Comparison of ENCODE assay signal across 25 mouse cellular contexts in the genomic region with DNA sequence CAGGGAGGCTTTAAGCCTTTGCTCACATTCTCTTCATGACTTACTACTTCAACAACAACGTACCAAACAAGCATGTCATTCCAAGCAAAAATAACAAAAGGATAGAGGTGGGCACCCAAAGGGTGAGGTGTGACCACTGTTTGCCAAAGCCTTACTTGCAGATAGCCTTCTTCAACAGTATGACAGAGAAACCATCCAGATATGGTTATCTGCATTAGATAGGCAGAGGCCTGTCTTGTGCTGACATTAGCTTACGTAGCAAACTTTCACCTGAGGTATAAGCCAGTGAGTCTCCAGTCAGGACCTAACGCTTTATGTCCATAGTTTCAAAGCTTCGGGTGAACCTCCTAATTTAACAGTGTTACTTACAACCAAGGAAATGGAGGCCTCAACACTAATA. TPM values are rescaled to one million over a fixed set of nuclear protein-coding genes. Genes with fewer than 3 reads are reported as not detected.
A peak's percentile ranks its signal among the peaks of the same experiment; 100 is the strongest.
DNase-seq lines count a peak whose midpoint lies in the region; ATAC-seq and TF ChIP-seq lines count a peak whose summit lies in the region.
"Had no signal": no experiment of that assay in that cellular context is flagged by ENCODE, and none has a peak within 500 bp of the region (broad histone marks: within the 10 kb centered on the region; RNA-seq: fewer than 3 reads in every experiment).

No protein-coding gene starts in this region.

- H3K9me3 ChIP-seq in liver, embryonic 11.5 days (ENCODE audit: control insufficient read depth, low read length), result no peaks in the 10 kb centered on the region
- no peaks in the 10 kb centered on the region for H3K9me3 ChIP-seq in liver, postnatal 0 days (ENCODE audit: low read length)
- H3K9me3 ChIP-seq in MEL (replicated peaks; ENCODE audit: insufficient read depth, low read length), result no peaks in the 10 kb centered on the region
- H3K9me3 ChIP-seq in liver, embryonic 14.5 days (ENCODE audit: control insufficient read depth, low read length), result no peaks in the 10 kb centered on the region
- H3K9me3 ChIP-seq: forebrain, embryonic 10.5 days; forebrain, embryonic 13.5 days; G1E; heart, embryonic 10.5 days; hindbrain, embryonic 10.5 days; hindbrain, embryonic 13.5 days had no signal

- peaks cover 6% of the 10 kb centered on the region for H3K4me1 ChIP-seq in liver, embryonic 11.5 days (replicated peaks; ENCODE audit: control insufficient read depth, insufficient read depth, low read length)
- 0 out of 2 replicates have a peak, but pooled peaks cover under 1% of the 10 kb centered on the region for H3K4me1 ChIP-seq in liver, postnatal 0 days (ENCODE audit: insufficient read depth)
- peaks cover 0 to 2% of the 10 kb centered on the region in 2 experiments; a peak in 1 of 4 replicates for H3K4me1 ChIP-seq in MEL (ENCODE audit: control insufficient read depth in 1 of 2, insufficient read depth in 2 of 2, low read length in 2 of 2)
- peaks cover 5 to 20% of the 10 kb centered on the region in 2 experiments for H3K4me1 ChIP-seq in liver, embryonic 14.5 days (replicated peaks; ENCODE audit: control insufficient read depth in 2 of 2, insufficient read depth in 2 of 2, low read length in 1 of 2)

- no peaks in the 10 kb centered on the region for H3K79me2 ChIP-seq in MEL (ENCODE audit: control insufficient read depth, insufficient read depth, low read length, poor library complexity)

- peaks cover 7% of the 10 kb centered on the region for H3K36me3 ChIP-seq in liver, embryonic 11.5 days (ENCODE audit: control insufficient read depth, insufficient read depth, low read length)
- peaks cover 47% of the 10 kb centered on the region for H3K36me3 ChIP-seq in liver, postnatal 0 days (replicated peaks; ENCODE audit: insufficient read depth, low read length)
- peaks cover 0 to 4% of the 10 kb centered on the region in 2 experiments; a peak in 3 of 4 replicates for H3K36me3 ChIP-seq in MEL (ENCODE audit: control insufficient read depth in 1 of 2, insufficient read depth in 2 of 2, low read length in 2 of 2)
- peaks cover 23% of the 10 kb centered on the region for H3K36me3 ChIP-seq in liver, embryonic 14.5 days (replicated peaks; ENCODE audit: control insufficient read depth, insufficient read depth, low read depth)

- no peak for TF ChIP-seq CTCF in liver, postnatal 0 days (IDR thresholded peaks at IDR 0.05; ENCODE audit: low read depth)
- TF ChIP-seq CTCF in MEL (IDR thresholded peaks at IDR 0.05 in 2 of 3, conservative IDR thresholded peaks at IDR 0.05 in 1 of 3; ENCODE audit: control insufficient read depth in 1 of 3, insufficient read depth in 1 of 3, low read depth in 2 of 3, low read length in 3 of 3, poor library complexity in 1 of 3, severe bottlenecking in 1 of 3), result no peak
- no peak for TF ChIP-seq CTCF in liver, embryonic 14.5 days (IDR thresholded peaks at IDR 0.05; ENCODE audit: low read depth)

- H3K27me3 ChIP-seq in liver, embryonic 11.5 days (replicated peaks; ENCODE audit: control insufficient read depth, insufficient read depth, low read length), result no peaks in the 10 kb centered on the region
- H3K27me3 ChIP-seq in liver, postnatal 0 days (ENCODE audit: insufficient read depth, low read length), result no peaks in the 10 kb centered on the region
- H3K27me3 ChIP-seq in MEL (ENCODE audit: control insufficient read depth in 1 of 2, insufficient read depth in 2 of 2, low read length in 2 of 2), result no peaks in the 10 kb centered on the region
- H3K27me3 ChIP-seq in liver, embryonic 14.5 days (ENCODE audit: control insufficient read depth, insufficient read depth, low read length), result no peaks in the 10 kb centered on the region
- H3K27me3 ChIP-seq: CH12.LX; forebrain, embryonic 13.5 days; hindbrain, embryonic 13.5 days had no signal

- H3K27ac ChIP-seq in liver, embryonic 11.5 days (ENCODE audit: low read depth, low read length), result no peak overlapping the region
- H3K27ac ChIP-seq in liver, postnatal 0 days (ENCODE audit: low read depth), result no peak overlapping the region
- no peak overlapping the region for H3K27ac ChIP-seq in MEL (ENCODE audit: control insufficient read depth, low read depth, low read length)
- H3K27ac ChIP-seq in liver, embryonic 14.5 days, result no peak overlapping the region
- H3K27ac ChIP-seq: forebrain, embryonic 10.5 days; forebrain, embryonic 13.5 days; heart, adult 2 months; heart, embryonic 10.5 days; hindbrain, embryonic 10.5 days; hindbrain, embryonic 13.5 days had no signal

- H3K9ac ChIP-seq in liver, embryonic 11.5 days (ENCODE audit: low read depth, low read length), result no peak overlapping the region
- H3K9ac ChIP-seq in liver, postnatal 0 days (replicated peaks), result no peak overlapping the region
- H3K9ac ChIP-seq in MEL (ENCODE audit: control insufficient read depth, low read depth, low read length, poor library complexity, severe bottlenecking), result no peak overlapping the region
- H3K9ac ChIP-seq in liver, embryonic 14.5 days (replicated peaks), result no peak overlapping the region
- H3K9ac ChIP-seq: forebrain, embryonic 13.5 days; hindbrain, embryonic 13.5 days had no signal

- DNase-seq in liver, embryonic 11.5 days (ENCODE audit: low spot score), result no peak
- no peak for DNase-seq in liver, postnatal 0 days
- DNase-seq in MEL (ENCODE audit: low read depth, low spot score), result no peak
- DNase-seq in liver, embryonic 14.5 days (ENCODE audit: low read depth in 3 of 3, low spot score in 3 of 3), result no peak
- no peak for DNase-seq in kidney, postnatal 4 days
- no peak for DNase-seq in right cerebral cortex, adult 18-20 months
- DNase-seq: adrenal gland, adult 8-10 months; adrenal gland, postnatal 25 days; B cell, adult 2 months; cerebellum, adult 11-12 months; cerebellum, adult 8-10 months; cerebellum, postnatal 10 days; gastrocnemius, postnatal 10 days; gastrocnemius, postnatal 36 days; heart, adult 2 months had no signal

- no peak for TF ChIP-seq RAD21 in MEL (IDR thresholded peaks at IDR 0.05; ENCODE audit: low read depth, low read length)

- no peak for TF ChIP-seq POLR2A in MEL (IDR thresholded peaks at IDR 0.05; ENCODE audit: control insufficient read depth in 1 of 2, insufficient read depth in 1 of 2, low read depth in 1 of 2, low read length in 2 of 2, poor library complexity in 1 of 2)

- TF ChIP-seq EP300 in liver, postnatal 0 days (IDR thresholded peaks at IDR 0.05; ENCODE audit: low read depth), result no peak
- no peak for TF ChIP-seq EP300 in MEL (IDR thresholded peaks at IDR 0.05; ENCODE audit: low read depth in 1 of 2, low read length in 2 of 2)
- peak; percentile 57 for TF ChIP-seq EP300 in liver, embryonic 14.5 days (IDR thresholded peaks at IDR 0.05; ENCODE audit: low read depth)

- no peak overlapping the region for H3K4me3 ChIP-seq in liver, embryonic 11.5 days (ENCODE audit: low read depth, low read length)
- no peak overlapping the region for H3K4me3 ChIP-seq in liver, postnatal 0 days (ENCODE audit: low read depth, low read length)
- no peak overlapping the region for H3K4me3 ChIP-seq in MEL (ENCODE audit: control insufficient read depth in 1 of 2, insufficient read depth in 1 of 2, low read depth in 2 of 2, low read length in 2 of 2)
- H3K4me3 ChIP-seq in liver, embryonic 14.5 days (ENCODE audit: insufficient read depth in 1 of 2, low read depth in 2 of 2, low read length in 2 of 2), result no peak overlapping the region
- H3K4me3 ChIP-seq: forebrain, embryonic 10.5 days; forebrain, embryonic 13.5 days; heart, adult 2 months; heart, embryonic 10.5 days; hindbrain, embryonic 10.5 days; hindbrain, embryonic 13.5 days had no signal

- peak; percentile 73 for ATAC-seq in liver, embryonic 11.5 days (replicated peaks; ENCODE audit: low FRiP score)
- ATAC-seq in liver, postnatal 0 days, result no peak
- peak; percentile 66; the same call in 1 of the 2 replicates for ATAC-seq in liver, embryonic 14.5 days (ENCODE audit: insufficient read depth)
- 0 out of 2 replicates have a peak, but pooled peaks have one; percentile 20 for ATAC-seq in megakaryocyte progenitor cell, adult 5-6 weeks (replicated peaks; ENCODE audit: poor library complexity)
- ATAC-seq: activated CD4-positive, CD25-positive, alpha-beta regulatory T cell, adult 4 months; forebrain, embryonic 13.5 days; forebrain, embryonic 16.5 days had no signal

- no peak overlapping the region for H3K4me2 ChIP-seq in liver, embryonic 11.5 days
- no peak overlapping the region for H3K4me2 ChIP-seq in liver, postnatal 0 days (ENCODE audit: low read depth, low read length)
- H3K4me2 ChIP-seq in liver, embryonic 14.5 days (ENCODE audit: low read depth), result no peak overlapping the region
- H3K4me2 ChIP-seq: forebrain, embryonic 13.5 days; hindbrain, embryonic 13.5 days had no signal

- WGBS in liver, embryonic 11.5 days, result 69% methylated on average over 4 of the region's 4 CpGs
- WGBS in liver, postnatal 0 days (ENCODE audit: insufficient replicate concordance), result 67% methylated on average over 4 of the region's 4 CpGs
- WGBS in liver, embryonic 14.5 days (ENCODE audit: insufficient replicate concordance), result 53% methylated on average over 4 of the region's 4 CpGs

TF ChIP-seq in MEL, 35 proteins besides CTCF, POLR2A, EP300 and RAD21:
- TF ChIP-seq GATA1 (IDR thresholded peaks at IDR 0.05; ENCODE audit: low read depth, low read length) (0 out of 2 replicates have a peak, but pooled peaks have one; percentile 17), ELF1 (IDR thresholded peaks at IDR 0.05; ENCODE audit: low read depth, low read length) (no peak)

RNA-seq across cellular contexts. Expression of gene Ogfrl1, which starts 23.4 kb away (rescaled TPM):
- 24.2 and 27.4 TPM in 2 replicates for polyA plus RNA-seq in liver, embryonic 11.5 days (2014; fragmentation: Nextera tagmentation; extraction: Ambion mirVana)
- polyA plus RNA-seq in liver, postnatal 0 days (2015; fragmentation: Nextera tagmentation; extraction: Ambion mirVana), result 8.7 and 11.1 TPM in 2 replicates
- total RNA-seq in MEL (2012; rRNA removed), result 4.3 and 6.6 TPM in 2 replicates
- 1 to 10 TPM in 1 of 2 experiments, not detected in 1; 9.0 TPM for polyA plus RNA-seq in MEL (2012; ENCODE audit: insufficient read depth in 1 of 2, insufficient read length in 2 of 2, low read depth in 1 of 2, low replicate concordance in 2 of 2, missing spikeins in 1 of 2)
- polyA plus RNA-seq in liver, embryonic 14.5 days (2012; rRNA removed), result 5.2 and 7.4 TPM in 2 replicates
- 16.5 and 18.0 TPM in 2 replicates for polyA plus RNA-seq in liver, embryonic 14.5 days (2014; fragmentation: Nextera tagmentation; extraction: Ambion mirVana)
- 117 and 127 TPM in 2 replicates for total RNA-seq in megakaryocyte progenitor cell, adult 5-6 weeks (2015)
- total RNA-seq in megakaryocyte progenitor cell, adult 5-6 weeks (2017), result 61.2 and 74.4 TPM in 2 replicates
- total RNA-seq: CH12.LX had no signal
